Mouse (Mus musculus): ENCODE measurements around the gene Lpcat4.

Gene Lpcat4

DNA sequence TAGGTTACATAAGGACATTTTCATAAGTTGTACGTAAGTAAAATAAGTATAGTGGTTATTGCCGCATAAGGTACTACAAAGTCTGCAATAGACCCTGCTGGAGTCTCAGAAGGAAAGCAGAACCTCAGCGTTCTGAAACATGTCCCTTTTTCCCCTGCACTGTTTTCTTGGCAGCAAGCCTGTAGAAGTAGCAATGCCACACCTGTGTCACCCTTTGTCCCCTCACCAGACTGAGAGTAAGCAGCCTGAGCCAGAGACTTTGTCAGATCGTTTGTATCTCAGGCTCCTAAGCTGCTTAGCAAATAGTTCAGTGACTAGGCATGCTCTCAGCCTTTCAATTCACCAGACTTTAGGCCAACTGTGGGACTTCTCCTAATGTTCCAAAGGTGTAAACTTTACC is 47.8 kb downstream of the Lpcat4 start:
- in situ Hi-C loops (cut with MboI; ENCODE audit: unreplicated experiment in 2 of 2), result no loop called here

DNA sequence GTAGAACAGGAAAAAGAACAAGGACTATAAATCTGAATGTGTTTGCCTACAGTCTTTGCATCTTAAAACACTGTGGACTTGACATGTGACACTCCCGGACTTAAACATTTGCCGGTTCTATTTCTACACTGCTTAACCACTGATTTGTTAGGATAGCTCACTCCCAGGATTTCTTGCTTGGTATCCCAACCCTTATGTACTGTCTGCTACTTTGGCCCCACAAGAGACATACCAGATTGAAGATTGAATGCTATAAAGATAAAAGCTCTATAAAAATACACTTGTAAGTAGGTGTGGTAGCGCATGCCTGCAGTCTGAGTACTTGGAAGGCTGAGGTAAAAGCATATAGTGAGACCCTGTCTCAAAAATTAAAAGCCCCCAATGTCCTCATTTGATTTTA is 50.2 kb downstream of the Lpcat4 start:
- in situ Hi-C loops (cut with MboI; ENCODE audit: unreplicated experiment in 2 of 2), result no loop called here

- in situ Hi-C loops (cut with MboI; ENCODE audit: unreplicated experiment in 2 of 2), result no loop called here
Observed at GRCm38 (mm10) chr2:112292823-112293222, 53.6 kb downstream of the Lpcat4 start.

DNA sequence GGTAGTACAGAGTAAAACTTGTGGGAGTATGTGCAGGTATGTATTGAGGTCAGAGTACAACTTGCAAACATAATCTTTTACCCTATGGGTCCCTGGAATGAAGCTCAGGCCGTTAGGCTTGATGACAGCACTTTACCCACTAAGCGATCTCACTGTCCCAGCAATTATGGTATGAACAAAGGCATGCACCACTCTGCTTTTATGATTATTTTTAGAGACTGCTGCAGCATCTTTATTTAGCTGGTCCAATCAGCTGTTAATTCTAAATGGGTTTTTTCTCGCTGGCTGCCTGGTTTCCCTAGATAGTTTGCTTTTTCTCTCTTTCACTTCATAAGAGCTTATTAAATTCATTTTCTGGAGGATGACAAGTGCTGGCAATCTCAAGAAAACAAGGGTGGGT is 56.9 kb downstream of the Lpcat4 start:
- in situ Hi-C loops (cut with MboI; ENCODE audit: unreplicated experiment in 2 of 2), result no loop called here

Data from v-Abl transformed pro-B cells (cell line).